Mouse (Mus musculus) testis, postnatal 14 days (tissue): ENCODE data around the gene Zfp217.
A peak's percentile ranks its signal among the peaks of the same experiment; 100 is the strongest.

ENCODE experiments used
- DNase-seq: peaks from one replicate; pipeline ENCODE4 v3.0.0; 2021; ENCODE audit warnings: low spot score

Zfp217 gene

DNA sequence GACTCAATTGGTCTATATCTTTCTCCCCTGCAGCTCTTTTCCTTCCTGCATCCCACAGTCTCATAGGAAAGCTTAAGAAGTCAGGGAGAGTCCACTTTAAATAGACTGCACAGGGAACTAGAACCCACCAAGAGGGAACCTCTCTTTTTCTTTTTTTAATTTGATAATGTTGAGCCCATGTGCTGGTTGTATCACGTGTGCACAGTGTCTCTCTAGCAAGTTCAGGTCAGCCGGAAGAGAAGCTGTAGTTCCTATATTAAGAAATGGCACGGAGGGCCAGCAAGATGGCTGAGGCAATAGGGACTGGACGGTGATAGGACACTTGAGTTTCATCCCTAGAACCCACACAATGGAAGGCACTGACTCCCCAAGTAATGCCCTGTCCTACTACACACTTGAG lies 11.1 kb upstream of the Zfp217 start:
- DNase-seq, result no peak

DNA sequence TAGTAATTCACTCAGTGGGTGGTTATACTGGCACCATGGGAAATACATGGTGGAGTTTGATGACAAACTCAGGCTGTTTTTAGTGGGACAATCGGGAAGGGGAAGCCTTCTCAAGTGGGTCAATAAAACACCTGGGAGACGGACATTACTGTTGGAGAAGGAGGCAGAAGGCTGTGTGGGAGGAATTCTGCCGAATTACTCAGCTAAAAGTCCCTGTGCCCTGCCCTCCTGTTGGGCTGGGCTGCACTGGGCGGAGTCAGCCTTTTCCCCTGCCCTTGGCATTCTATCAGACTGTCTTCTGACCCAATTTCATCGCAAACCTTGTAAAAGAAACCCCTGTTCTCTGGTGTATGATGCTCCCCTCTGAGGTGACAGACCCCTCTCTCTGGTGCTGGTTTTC lies 10.3 kb upstream of the Zfp217 start:
- DNase-seq, result no peak

DNA sequence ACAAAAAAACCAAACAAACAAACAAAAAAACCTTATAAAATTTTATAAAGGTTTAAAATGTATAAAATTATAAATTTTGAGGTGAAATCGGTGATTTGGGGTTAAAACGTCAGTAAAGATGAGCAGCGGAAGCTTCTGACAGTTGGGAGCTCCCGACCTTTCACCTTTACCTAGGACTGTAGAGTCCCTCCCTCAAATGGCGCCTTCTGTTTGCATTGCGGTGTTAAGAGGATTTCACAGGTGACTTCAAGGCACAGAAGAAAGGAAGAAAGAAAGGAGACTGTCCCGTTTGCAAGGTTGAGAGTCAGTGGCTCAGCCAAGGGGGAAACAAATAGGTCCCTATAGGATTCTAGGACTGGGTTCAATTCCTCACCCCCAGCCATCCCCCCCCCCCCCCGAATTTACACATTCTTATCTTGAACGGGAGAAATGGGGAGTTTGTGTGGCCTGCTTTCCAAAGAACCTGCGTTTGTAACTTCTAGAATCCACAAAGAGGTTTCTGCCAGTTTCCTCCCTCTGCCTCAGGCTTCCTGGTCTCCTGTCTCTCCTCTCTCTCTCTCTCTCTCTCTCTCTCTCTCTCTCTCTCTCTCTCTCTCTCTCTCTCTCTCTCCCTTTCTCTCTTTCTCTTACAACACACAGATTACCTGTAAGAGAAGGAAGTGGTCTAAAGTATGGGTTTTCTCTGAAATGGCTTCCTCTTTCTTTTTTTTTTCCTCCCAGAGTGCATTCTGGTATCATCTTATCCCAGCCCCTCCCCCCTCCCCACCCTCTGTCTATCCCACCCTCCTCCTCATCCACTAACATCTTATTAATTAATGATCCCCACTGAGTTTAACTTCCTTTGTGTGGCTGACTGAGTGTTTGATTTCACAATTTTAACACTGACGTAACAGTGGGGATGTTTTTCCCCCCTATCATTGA lies 9.6 kb upstream of the Zfp217 start:
- DNase-seq, result no peak

DNA sequence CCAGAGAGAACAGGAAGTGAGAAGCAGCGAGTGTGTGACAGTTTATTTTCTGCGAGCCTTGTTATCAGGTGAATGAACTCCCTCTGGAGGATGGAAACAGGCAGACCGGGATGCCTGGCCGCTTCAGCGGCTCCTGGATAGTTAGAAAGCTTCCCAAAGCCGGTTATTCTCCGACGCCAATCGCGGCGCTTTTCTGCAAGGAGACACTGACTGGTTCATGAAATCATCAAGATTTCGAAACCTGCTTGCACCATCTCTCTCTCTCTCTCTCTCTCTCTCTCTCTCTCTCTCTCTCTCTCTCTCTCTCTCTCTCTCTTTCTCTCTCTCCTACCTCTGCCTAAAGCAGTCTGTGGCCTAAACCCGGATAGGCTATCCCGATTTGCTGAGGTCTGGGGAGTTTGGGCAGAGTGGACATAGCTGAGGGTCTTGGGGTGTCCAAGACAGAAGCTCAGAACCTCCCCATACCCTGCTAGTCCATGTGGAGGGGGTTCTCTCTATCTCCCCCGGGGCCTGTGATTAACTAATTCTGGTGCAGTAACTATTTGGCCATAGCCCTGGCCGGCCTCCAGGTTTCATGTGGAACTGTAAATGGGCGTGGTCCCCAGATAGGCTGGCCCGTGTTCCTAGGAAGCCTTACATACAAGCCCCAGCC lies 7.3 kb upstream of the Zfp217 start:
- no peak for DNase-seq

DNA sequence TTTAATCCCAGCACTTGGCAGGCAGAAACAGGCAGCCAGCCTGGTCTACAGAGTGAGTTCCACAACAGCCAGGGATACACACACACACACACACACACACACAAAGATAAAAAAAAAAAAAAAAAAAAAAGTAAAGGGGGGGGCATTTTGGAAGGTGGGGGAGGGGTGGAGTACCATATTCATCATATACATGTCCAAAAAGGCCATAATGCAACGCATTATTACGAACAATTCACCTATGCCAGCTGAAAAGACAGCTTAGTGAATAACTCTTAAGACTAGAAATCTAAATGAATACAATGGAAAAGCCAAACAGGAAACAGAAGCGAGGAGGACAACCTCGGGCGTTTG lies 6.8 kb upstream of the Zfp217 start:
- DNase-seq, result no peak

DNA sequence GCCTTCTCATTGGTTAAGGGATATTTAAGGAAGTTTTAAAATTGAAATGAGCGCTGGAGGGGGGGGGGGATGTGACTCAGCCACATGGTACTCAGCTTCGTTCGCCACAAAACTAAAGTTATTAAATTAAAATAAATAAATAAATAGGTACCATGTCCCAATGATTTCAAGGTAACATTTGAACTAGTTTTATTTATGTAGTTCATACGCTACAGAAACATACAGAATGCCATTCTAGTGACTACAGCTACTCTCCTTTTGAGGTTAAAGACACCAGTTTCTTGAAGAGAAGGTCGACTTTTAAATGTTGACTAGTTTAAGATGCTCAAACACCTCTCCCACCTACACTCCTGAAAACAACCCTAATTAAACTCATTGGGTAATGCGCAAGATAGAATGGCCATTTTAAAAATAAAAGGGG lies 6.4 kb upstream of the Zfp217 start:
- DNase-seq, result no peak

DNA sequence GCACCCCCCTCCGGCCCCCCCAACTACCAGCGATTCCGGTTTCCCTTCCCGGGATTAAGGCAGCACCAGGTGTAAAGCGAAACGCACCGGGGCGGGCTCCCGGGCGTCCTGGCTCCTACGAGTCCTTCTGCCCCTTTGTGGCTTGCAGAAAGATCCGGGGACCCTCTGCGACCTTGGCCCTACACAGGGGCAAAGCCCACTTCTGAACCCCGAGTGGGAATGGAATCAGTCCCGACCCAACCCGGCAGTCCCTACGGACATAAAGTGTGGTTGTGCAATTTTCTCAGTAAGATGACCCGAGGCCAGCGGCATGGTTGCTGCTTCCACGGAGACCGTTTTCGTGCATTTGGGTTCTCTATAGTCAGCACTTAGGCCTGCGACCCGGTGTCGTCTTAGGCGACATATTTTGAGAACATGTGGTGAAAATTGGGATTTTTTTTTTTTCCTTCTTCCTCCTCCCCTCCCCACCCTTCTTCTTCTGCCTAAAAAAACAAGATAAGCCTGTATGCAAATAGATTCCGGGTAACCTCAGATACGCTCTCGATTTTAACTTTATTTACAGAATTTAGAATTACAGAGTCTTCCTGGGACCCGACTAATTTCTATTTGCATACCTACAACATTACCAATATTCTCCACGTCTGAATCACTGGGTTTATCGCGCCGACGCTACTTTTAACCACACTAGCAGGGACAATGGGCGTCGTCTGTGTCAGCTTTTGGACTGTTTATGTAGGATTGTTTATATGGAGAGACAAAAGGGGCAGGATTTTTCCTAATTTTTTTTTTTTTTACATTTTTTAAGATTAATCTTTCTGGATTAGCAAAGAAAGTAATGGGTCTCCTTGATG lies 5.7 kb upstream of the Zfp217 start:
- no peak for DNase-seq

DNA sequence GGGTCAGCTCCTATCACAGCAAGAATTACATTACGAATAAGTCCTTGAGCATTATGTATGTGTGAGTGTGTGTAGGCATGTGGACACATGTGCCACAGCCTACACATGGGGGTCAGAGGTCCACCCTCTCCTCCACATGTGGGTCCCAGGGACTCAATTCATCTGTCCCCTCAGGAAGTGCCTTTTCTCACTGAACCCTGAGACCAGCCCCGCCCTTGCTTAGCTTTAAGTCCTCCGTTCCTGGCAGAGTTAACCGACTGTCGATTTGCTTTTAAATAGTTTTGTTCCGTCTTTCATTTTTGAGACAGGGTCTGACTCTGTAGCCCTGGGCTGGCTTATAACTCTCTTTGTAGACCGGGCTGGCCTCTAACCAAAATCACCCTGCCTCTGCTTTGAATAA lies 5.0 kb upstream of the Zfp217 start:
- no peak for DNase-seq

DNA sequence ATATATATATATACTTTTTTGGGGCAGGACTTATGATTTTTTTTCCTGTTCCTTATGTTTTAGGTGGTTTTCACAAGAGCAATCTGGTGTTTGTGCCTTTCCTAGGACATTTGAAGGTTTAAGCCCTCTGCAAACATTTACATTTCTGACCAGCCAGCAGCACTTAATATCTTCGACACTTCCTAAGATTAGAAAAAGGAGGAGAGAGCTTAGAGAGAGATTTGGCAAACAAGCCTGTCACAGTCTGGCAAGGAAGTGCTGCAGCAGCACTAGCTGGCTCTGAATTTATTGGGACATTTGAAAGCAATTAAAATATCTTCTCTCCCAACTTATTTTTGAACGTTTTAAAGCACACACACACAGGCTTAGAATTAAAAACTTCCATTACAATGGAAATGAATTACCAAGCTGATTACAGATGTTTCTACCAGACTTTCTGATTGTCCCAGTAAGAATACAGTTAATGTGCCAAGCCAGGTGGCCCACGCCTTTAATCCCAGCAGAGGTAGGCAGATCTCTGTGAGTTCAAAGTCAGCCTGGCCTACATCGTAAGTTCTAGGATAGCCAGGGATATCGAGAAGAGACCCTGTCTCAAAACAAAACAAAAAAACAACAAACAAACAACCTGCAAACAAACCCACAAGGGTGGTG lies 4.3 kb upstream of the Zfp217 start:
- DNase-seq, result no peak

DNA sequence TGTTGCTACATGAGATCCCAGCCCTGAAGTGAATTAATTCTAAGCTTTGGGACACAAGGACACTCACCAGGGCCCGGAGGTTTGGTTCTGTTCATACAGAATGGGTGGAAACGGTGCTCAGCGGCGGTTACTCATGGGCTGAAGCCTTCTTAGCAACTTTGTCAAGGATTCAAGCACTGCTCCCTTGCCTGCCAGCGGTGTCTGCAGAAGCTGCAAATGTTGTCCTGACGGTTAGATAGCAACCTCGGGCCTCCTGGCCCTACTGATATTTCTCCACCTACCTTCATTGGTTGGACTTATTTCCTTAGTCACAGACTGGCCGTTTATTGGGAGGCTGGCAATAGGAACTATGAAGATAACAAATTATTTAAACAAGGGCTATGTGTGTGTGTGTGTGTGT lies 3.6 kb upstream of the Zfp217 start:
- DNase-seq, result no peak

DNA sequence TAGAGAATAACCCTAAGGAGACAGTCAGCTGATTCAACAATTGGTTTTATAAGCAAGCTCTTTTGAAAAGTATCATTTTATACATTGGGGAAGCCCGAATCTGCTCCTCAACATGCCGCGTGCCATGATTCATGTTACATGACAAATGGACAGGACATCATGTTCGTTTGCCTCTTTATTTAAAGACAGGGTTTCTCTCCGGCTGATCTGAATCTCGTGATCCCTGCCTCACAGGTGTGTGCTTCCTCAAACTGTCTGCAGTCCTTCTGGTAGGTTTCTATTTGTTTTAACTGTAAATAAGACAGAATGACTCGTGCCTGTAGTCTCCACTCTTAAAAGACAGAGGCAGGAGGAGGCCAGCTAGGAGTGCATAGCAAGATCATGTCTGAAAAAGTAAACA lies 925 bp upstream of the Zfp217 start:
- no peak for DNase-seq

DNA sequence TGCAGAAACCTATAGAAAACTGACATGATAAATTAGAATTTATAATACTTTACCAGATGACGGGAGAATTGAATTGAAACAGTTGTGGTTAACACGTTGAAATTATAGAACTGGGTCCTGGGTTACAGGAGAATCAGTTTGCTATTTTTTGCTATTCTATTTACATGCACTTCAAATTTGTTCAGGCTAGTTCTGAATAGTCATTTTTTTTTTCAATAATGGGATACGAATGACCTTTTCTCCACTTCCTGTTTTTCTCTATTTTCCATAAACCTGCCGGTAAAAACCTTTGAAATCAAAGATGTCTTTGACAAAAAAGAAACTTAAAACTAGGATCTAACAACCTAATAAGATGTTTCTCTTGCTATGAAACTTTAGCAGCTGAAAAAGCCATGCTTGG lies 733 bp downstream of the Zfp217 start:
- DNase-seq, result no peak

DNA sequence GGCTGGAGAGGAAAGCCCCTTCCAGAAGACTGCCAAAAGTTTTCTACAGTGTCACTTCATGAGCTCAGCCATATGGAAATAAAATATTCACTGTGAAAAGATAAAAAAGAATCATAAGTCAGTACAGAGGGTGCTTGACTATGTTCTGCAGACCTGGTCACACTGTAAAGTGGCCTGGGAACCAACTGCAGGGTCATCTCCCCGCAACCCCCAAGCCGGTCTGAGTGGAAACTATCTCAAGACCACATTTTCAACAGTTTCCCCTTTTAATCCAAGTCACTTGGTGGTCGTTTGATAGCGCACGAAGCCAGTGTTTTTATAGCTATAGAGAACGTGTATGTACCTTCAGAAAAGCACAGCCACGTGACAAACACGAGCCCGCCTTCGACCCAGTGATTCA lies 3.6 kb downstream of the Zfp217 start:
- no peak for DNase-seq

DNA sequence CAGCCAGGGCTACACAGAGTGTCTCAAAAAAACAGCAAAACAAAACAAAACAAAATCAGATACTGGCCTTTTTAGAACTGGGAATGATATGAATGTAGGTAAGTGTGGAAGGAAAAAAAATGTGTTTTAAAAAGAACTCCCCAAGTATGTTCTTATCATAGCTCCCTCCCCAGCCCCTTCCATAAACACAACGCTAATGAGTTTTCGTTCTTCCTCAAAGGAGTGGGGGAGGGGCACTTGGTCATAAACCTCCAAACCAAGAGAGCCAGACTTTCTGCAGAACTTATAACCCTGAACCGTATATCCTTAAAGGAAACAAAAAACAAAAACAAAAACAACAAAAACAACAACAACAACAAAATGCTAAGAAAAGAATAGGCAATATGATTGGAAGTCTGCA lies 4.0 kb downstream of the Zfp217 start:
- no peak for DNase-seq

DNA sequence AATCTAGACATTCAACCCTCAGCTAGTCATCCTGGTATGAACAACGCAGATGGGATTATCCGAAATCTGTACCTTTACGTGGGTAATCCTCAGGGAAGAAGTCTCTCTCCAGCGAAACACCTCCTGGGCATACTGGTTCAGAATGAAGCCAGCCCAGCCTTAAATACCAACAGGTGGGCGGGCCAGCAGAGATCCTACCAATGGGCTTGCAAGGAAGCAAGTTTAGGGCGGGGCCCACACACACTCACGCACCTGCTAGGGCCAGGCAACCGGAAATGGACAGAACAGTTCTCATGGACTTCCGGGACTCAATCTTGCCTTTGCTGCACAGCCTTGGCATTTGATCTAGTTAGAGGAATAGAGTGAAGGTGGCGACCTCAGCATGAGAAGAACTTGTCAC lies 5.4 kb downstream of the Zfp217 start:
- peak; percentile 89 for DNase-seq

DNA sequence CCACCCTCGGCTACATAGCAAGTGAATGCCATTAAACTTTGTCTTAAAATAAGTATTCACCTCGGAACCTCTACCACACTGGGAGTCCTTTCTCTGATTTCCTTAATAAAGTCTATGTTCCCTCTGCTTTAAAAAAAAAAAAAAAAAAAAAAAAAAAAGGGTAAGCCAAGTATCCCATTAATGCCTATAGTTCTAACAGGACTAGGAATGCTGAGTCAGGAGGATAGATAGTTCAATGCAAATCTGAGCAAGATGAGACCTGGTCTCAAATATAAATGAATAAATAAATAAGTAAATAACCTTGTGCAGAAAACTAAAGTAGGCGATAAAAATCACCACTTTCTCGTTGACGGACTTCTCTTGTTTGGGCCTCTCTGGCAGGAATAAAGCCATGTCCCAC lies 6.4 kb downstream of the Zfp217 start:
- DNase-seq, result no peak

DNA sequence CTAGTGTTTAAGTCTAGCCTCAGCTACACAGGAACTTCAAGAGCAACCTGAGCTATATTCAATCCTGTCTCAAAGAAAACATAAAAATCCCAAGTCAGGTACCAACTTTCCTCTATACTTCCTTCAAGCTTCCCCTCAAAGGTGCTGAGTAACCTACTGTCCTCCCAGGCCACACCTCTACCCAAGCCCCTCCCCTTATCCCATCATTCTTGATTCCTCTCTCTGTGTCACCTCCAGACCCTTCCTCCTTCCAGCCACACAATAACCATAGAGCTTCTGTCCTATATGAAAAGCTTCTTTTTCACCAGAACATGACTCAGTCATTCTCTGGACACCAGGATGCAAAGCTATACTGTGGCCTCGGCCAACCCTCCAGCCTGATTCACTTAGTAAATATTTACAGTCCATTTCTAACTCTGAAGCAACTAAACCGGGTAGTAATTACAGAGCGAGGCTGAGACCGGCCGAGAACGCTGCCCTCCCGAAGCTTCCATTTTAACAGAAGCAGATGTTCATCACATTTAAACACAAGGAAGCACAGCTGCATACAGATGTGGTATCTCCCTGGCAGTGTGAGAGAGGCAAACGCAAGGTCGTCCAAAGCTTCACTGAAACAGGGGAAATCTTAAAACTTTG lies 8.4 kb downstream of the Zfp217 start:
- no peak for DNase-seq

DNA sequence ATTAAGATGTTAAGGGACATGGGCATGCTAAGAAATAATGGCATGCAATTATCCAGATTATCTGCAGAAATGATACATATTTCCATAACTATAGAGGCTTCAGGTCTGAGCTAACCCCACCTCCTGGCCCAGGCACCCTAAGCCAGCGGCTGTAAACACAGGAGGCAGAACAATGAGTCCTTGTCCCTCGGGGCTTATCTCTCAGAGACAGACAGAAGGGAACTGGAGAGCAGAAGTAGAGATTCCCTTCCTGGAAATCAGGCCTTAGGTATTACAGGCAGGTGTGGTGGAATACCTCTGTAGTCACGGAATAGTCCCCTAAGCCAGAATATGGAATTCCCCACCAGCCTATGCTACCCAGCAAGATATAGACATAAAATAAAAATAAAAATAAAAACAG lies 11.0 kb downstream of the Zfp217 start:
- no peak for DNase-seq

DNA sequence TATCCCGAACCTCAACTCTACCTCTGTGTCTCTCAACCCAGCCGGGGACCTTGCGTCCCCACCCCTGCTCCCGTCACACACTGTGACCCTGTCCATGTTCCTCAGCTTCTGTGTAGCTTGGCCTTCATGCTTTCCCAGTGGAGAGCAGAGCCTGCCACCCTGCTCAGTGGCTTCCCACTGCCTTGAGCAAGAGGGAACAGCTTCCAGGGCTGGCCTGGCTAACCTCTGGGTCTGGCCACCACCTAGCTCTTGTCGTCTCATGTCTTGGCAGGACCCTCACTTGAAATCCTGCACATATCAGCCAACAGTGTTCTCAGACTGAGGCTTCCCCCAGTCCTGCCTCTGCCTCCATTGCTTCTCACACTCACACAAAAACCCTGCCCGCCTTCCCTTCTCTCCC lies 12.1 kb downstream of the Zfp217 start:
- no peak for DNase-seq

DNA sequence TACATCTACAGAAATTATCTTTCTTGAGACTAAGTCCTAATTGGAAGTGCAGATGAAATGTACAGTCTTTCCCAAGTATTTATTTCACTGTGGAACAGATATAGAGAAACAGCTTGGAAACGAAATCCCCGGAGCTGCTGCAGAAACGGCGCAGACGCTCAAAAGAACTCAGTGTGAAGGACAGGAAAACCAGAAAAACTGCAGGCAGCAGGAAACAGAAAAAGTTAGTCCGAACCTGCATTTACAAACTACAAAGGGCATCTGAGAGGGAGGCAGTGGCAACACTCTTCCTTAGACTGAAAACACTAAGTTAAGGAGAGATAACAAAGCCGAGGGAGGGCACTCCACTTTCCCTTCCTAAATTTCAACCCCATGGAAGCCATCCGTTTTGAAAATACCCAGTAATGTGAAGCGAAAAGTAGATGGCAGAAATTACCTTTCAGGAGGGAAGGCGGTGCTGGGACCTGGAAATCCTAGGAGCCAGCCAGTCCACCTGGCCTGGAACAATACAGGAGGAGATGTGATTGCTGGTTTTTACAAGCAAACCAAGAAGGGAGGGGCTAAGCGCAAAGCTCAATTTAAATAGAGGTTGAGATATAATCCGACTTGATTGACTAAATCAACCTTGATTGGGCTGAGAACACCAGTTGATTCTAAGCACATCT lies 13.7 kb downstream of the Zfp217 start:
- no peak for DNase-seq

DNA sequence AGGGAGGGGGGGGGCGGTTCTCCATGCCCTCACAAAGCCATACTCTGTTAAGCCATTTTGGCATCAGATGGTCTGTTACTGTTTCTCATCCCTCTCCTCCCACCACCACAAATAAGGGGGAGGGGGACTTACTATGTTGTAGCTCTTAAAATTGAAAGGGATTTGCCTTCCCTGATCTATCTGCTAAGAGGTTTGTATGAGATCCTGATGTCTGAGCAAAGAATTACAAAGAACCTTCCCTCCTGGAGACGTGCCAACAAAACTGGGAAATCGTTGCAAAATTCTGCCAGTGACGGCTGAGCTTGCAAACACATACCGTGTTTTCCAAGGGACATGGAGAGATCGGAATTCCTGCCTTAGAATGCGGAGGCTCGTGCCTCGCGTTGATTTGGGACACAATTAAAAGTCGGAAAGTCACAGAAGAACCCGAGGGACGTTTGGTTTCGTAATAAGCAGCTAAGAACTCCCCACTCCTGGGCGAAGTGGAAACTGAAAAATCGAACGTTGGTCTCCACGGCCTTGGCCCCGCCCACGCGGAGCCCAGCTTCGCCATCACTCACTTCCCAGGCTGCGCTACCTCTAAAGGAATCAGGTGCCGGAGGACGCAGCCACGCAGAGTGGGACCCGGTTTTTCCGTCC lies 14.7 kb downstream of the Zfp217 start:
- DNase-seq, result peak; percentile 71
